Mouse (Mus musculus) hindbrain, embryonic 11.5 days (tissue): Measurements from ENCODE around the gene Suco. TPM values are rescaled to one million over a fixed set of nuclear protein-coding genes. Genes with fewer than 3 reads are reported as not detected.

Experiments
- ATAC-seq: fragments of 200-750 bp; cut with Nextera tagmentation; 2 replicates; pipeline ENCODE4 v1.8.0; 2017; ENCODE audit warnings: mild to moderate bottlenecking, moderate TSS enrichment, moderate library complexity; ENCODE audit not compliant: low FRiP score
- DNase-seq: peaks from one replicate; pipeline ENCODE4 v3.0.0-alpha.2; 2015; ENCODE audit warnings: low spot score
- H3K27ac ChIP-seq: fragments of 300-500 bp; sonication (generic); 2 replicates; pipeline ENCODE4 v1.5.1; 2014; ENCODE audit warnings: mild to moderate bottlenecking, low read depth, low read length
- H3K27me3 ChIP-seq: fragments of 300-500 bp; sonication (generic); 2 replicates; pipeline ENCODE4 v1.6.1; 2014; ENCODE audit warnings: mild to moderate bottlenecking, low read length, moderate library complexity, mixed read lengths; ENCODE audit not compliant: control insufficient read depth, insufficient read depth
- H3K36me3 ChIP-seq: fragments of 300-500 bp; sonication (generic); 2 replicates; pipeline ENCODE4 v1.6.1; 2014; ENCODE audit warnings: mild to moderate bottlenecking, low read length, moderate library complexity, mixed read lengths; ENCODE audit not compliant: control insufficient read depth, insufficient read depth
- H3K4me1 ChIP-seq: fragments of 300-500 bp; sonication (generic); replicated peaks from 2 replicates; pipeline ENCODE4 v1.6.1; 2014; ENCODE audit warnings: low read length, mixed read lengths; ENCODE audit not compliant: control insufficient read depth, insufficient read depth
- H3K4me2 ChIP-seq: fragments of 300-500 bp; sonication (generic); replicated peaks from 2 replicates; pipeline ENCODE4 v1.6.1; 2014; ENCODE audit warnings: mild to moderate bottlenecking, low read depth, low read length
- H3K4me3 ChIP-seq: fragments of 300-500 bp; sonication (generic); 2 replicates; pipeline ENCODE4 v1.5.1; 2014; ENCODE audit warnings: low read depth, low read length
- H3K9ac ChIP-seq: fragments of 300-500 bp; sonication (generic); 2 replicates; pipeline ENCODE4 v1.6.1; 2014; ENCODE audit warnings: low read depth, low read length
- H3K9me3 ChIP-seq: fragments of 300-500 bp; sonication (generic); 2 replicates; pipeline ENCODE4 v1.6.1; 2016; ENCODE audit warnings: low read length; ENCODE audit not compliant: control insufficient read depth
- WGBS: fragments of 180-500 bp; shearing (Covaris S2); extraction: QIAGEN DNeasy Blood & Tissue Kit; methylation state at CpG from one replicate; pipeline ENCODE4 v1.1.7; 2014; 5-methylcytosine and 5-hydroxymethylcytosine counted together
- polyA plus RNA-seq: library from polyadenylated mRNA; unstranded; fragments of >200 nt; fragmentation: Nextera tagmentation; extraction: Ambion mirVana; gene quantifications from 2 replicates; pipeline ENCODE4 v1.2.1, GENCODE M21; 2014

The Suco gene
- polyA plus RNA-seq, 1 experiment from 2014 or later = 33.0 TPM

- 76% methylated on average over 2 of the region's 2 CpGs for WGBS
- ATAC-seq = no peak
Measured at GRCm38 (mm10) chr1:161782725-161783124, 93.8 kb downstream of the Suco start.

DNA sequence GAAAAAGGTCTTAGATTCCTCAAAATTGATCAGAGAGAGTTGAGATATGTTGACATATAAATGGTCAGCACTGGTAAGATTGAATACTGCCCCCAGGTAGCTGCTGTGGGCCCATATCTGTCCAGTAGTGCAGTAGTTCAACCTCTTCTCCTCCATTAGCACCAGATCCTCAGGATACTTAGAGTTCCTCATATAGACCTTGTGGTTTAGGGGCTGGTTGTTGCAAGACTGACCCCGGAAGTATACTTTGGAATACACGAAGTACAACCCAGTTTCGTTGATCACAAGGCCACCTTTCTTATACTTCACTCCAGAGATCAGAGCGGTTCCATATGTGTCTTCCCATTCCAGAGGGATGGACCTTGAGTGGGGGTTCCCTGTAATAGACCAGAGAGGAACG lies 94.9 kb downstream of the Suco start:
- H3K9ac ChIP-seq = no peak overlapping the region
- H3K36me3 ChIP-seq = no peaks in the 10 kb centered on the region
- H3K27me3 ChIP-seq = no peaks in the 10 kb centered on the region
- no peak overlapping the region for H3K4me3 ChIP-seq
- DNase-seq (no peak), ATAC-seq (no peak)
- no peaks in the 10 kb centered on the region for H3K4me1 ChIP-seq
- WGBS = 93% methylated on average over 5 of the region's 5 CpGs
- H3K4me2 ChIP-seq = no peak overlapping the region
- no peak overlapping the region for H3K27ac ChIP-seq
- no peaks in the 10 kb centered on the region for H3K9me3 ChIP-seq

More at GRCm38 (mm10) chr1:161782725-161783124, 93.8 kb downstream of the Suco start:
- H3K9me3 ChIP-seq = no peaks in the 10 kb centered on the region
- DNase-seq = no peak
- H3K4me1 ChIP-seq = no peaks in the 10 kb centered on the region
- no peaks in the 10 kb centered on the region for H3K36me3 ChIP-seq
- H3K4me2 ChIP-seq = no peak overlapping the region
- H3K4me3 ChIP-seq = no peak overlapping the region
- H3K9ac ChIP-seq = no peak overlapping the region
- no peak overlapping the region for H3K27ac ChIP-seq
- no peaks in the 10 kb centered on the region for H3K27me3 ChIP-seq

GRCm38 (mm10) chr1:161779057-161779456 lies 97.4 kb downstream of the Suco start:
- DNase-seq (no peak), ATAC-seq (no peak)
- H3K36me3 ChIP-seq = no peaks in the 10 kb centered on the region
- H3K9ac ChIP-seq = no peak overlapping the region
- H3K27me3 ChIP-seq = no peaks in the 10 kb centered on the region
- no peaks in the 10 kb centered on the region for H3K9me3 ChIP-seq
- H3K4me3 ChIP-seq = no peak overlapping the region
- no peaks in the 10 kb centered on the region for H3K4me1 ChIP-seq
- H3K4me2 ChIP-seq = no peak overlapping the region
- H3K27ac ChIP-seq = no peak overlapping the region

DNA sequence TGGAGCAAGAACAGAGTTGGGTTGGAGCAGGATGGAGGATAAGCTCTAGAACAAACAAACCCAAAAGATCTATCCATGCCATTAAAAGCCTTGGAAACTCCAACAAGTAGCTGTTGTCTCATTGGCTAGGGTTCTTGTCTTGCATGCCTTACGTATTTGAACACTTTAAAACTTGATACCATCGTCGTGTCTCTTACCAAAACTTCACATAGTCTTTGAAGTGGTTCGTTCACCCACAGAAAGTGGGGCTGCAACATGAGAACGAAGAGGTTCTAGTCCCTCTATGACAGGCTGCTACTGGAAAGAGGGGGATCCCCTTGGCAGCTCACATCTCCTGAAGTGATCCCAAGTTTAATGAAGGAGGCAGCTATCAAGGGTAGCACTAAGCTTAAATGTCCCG lies 101.3 kb downstream of the Suco start:
- H3K27me3 ChIP-seq = no peaks in the 10 kb centered on the region
- no peak overlapping the region for H3K27ac ChIP-seq
- no peak overlapping the region for H3K9ac ChIP-seq
- H3K4me1 ChIP-seq = no peaks in the 10 kb centered on the region
- H3K9me3 ChIP-seq = no peaks in the 10 kb centered on the region
- no peak for ATAC-seq
- 85% methylated on average over 6 of the region's 6 CpGs for WGBS
- H3K4me2 ChIP-seq = no peak overlapping the region
- no peaks in the 10 kb centered on the region for H3K36me3 ChIP-seq
- DNase-seq = no peak
- H3K4me3 ChIP-seq = no peak overlapping the region

- no peaks in the 10 kb centered on the region for H3K9me3 ChIP-seq
- no peaks in the 10 kb centered on the region for H3K27me3 ChIP-seq
- H3K9ac ChIP-seq = no peak overlapping the region
- no peak for DNase-seq
- no peak for ATAC-seq
- H3K4me3 ChIP-seq = no peak overlapping the region
- no peaks in the 10 kb centered on the region for H3K36me3 ChIP-seq
- 84% methylated on average over 2 of the region's 2 CpGs for WGBS
- no peaks in the 10 kb centered on the region for H3K4me1 ChIP-seq
- no peak overlapping the region for H3K27ac ChIP-seq
- no peak overlapping the region for H3K4me2 ChIP-seq
Measured at GRCm38 (mm10) chr1:161771293-161771692, 105.2 kb downstream of the Suco start.

DNA sequence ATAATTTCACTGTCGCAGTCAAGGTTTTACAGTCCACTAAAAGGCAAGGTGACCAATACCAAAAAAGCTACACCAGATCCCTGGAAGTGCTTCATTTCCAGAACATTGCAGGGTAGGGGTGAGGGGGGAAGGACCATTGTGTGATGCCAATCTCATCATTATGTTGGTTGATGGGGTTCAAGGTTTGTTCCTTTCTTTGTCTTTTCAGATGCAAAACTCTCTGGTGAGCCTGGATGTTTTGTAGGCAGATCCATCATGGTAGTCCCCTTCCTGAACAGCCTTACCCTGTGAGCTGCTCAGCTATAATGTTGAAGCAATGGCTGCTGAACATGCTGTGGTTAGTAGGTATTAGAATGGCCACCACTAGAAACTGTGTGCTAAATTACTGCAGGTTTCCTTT lies 107.2 kb downstream of the Suco start:
- H3K9me3 ChIP-seq = no peaks in the 10 kb centered on the region
- no peak for DNase-seq
- H3K4me1 ChIP-seq = no peaks in the 10 kb centered on the region
- H3K27me3 ChIP-seq = no peaks in the 10 kb centered on the region
- no peak overlapping the region for H3K9ac ChIP-seq
- no peaks in the 10 kb centered on the region for H3K36me3 ChIP-seq
- H3K27ac ChIP-seq = no peak overlapping the region
- no peak overlapping the region for H3K4me2 ChIP-seq
- 97% methylated on average over 1 of the region's 1 CpGs for WGBS
- no peak for ATAC-seq
- no peak overlapping the region for H3K4me3 ChIP-seq

GRCm38 (mm10) chr1:161767101-161767524 lies 109.4 kb downstream of the Suco start:
- Histone ChIP-seq H3K9me3 (no peaks in the 10 kb centered on the region), H3K4me3 (no peak overlapping the region), H3K9ac (no peak overlapping the region), H3K4me1 (no peaks in the 10 kb centered on the region), H3K36me3 (no peaks in the 10 kb centered on the region), H3K27me3 (no peaks in the 10 kb centered on the region), H3K27ac (no peak overlapping the region), H3K4me2 (no peak overlapping the region)
- 73% methylated on average over 12 of the region's 12 CpGs for WGBS
- ATAC-seq = no peak
- no peak for DNase-seq

DNA sequence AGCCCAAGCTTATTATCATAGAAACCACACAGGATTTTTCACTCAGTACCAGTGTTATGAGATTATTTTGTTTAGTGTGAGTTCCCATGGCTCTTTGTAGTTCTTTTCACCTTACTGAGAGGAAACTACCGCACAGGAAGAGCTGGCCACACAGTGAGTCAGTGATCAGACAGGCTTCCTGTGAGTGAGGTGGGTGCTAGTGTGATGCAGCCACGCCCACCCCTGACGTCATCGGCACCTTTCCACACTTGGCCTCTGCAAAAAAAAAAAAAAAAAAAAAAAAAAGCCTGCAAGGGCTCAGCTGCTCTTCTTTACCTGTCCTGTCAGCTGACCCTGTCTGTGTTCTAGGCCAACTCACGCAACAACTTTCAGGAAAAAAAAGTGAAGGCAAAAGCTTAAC lies 109.8 kb downstream of the Suco start:
- no peaks in the 10 kb centered on the region for H3K36me3 ChIP-seq
- H3K4me2 ChIP-seq = no peak overlapping the region
- ATAC-seq (no peak), DNase-seq (no peak)
- H3K9me3 ChIP-seq = no peaks in the 10 kb centered on the region
- no peak overlapping the region for H3K9ac ChIP-seq
- H3K27me3 ChIP-seq = no peaks in the 10 kb centered on the region
- H3K27ac ChIP-seq = no peak overlapping the region
- H3K4me1 ChIP-seq = no peaks in the 10 kb centered on the region
- no peak overlapping the region for H3K4me3 ChIP-seq
- 57% methylated on average over 5 of the region's 5 CpGs for WGBS
